Mouse (Mus musculus) megakaryocyte-erythroid progenitor cell, adult 5-6 weeks (primary cell): ENCODE results near the gene Nckap5l. TPM values are rescaled to one million over a fixed set of nuclear protein-coding genes. Genes with fewer than 3 reads are reported as not detected.

Experiments
- ATAC-seq: replicated peaks from 2 replicates; pipeline ENCODE4 v1.8.0; 2016; ENCODE audit warnings: mild to moderate bottlenecking, inconsistent platforms; ENCODE audit not compliant: severe bottlenecking, poor library complexity, low FRiP score, low TSS enrichment
- total RNA-seq, 2 experiments: library from RNA; stranded (forward) in 1 of 2; stranded (reverse) in 1 of 2; fragments of 200-1000, 215-1000 nt in 1 of 2; fragments of >200 nt in 1 of 2; fragmentation: Nextera tagmentation in 1 of 2; gene quantifications; 2 replicates each; pipeline ENCODE4 v1.2.3; 2014 to 2017

Gene Nckap5l
- total RNA-seq, 2 experiments from 2014 or later = 0.52 to 16.0 TPM

DNA sequence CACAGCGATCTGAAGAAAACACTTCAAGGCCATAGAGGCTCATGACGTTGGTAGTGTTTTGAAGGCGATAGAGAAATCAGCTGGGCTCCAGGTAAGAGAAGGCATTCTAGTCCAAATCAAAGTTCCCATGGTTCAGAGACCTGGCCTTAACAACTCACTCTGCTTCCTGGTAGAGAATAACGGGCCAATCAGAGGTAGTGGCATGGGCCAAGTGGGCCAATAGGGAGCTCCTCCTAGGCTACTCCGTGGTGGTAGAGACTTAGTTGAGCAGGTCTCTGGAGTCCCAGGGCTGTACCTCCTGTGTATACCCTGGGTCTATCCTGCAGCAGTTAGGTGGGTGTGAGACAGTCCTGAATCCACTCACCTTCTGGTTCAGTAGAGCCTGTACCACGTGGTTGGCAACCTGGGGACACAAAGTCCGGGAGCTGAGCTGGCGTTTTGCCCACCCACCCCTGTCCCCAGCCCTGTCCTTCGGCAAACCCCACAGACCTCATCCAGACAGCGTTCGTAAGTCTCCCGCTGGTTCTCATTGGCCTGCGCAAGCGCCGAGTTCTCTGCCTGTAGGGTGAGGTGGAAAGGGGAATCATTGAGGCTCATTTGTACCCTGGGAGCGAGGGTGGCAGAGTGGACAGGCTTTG is 24.3 kb downstream of the Nckap5l start:
- no peak for ATAC-seq

DNA sequence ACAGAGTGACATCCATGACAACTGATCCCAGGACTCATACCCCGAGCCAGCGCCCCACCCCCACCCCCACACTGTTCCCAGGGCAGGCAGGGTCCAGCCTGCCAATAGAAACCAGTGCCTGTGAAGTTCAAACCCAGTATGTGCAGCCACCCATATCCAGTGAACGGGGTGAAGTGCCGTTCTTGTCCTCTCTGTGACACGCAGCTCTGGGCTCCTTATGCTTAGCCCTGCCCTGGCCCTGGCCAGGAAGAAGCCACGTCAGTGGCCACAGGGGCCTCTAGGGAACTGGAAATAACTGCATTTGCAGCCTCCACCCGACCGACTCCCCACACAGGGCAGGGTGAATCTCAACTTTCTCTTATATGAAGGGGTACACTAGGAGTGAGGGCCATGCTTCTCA is 25.6 kb downstream of the Nckap5l start:
- no peak for ATAC-seq

DNA sequence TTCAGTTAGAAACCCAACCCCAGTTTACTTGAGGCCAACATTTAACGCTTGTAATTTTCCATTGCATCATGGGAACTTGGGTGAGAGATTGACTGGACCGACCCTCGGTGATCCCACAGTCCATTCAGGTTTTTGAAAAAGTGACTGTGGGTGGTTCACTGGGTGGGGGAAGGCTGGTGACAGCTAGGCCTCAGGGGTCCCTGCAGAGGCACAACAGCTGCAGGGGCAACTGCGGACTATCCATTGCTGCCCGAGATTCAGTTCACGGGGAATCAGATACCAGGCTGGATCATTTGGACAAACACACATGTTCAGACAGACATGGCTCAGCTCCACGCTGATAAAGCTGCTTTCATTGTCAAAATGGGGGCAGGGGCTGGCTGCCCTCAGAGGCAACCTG is 26.0 kb downstream of the Nckap5l start:
- ATAC-seq = no peak

DNA sequence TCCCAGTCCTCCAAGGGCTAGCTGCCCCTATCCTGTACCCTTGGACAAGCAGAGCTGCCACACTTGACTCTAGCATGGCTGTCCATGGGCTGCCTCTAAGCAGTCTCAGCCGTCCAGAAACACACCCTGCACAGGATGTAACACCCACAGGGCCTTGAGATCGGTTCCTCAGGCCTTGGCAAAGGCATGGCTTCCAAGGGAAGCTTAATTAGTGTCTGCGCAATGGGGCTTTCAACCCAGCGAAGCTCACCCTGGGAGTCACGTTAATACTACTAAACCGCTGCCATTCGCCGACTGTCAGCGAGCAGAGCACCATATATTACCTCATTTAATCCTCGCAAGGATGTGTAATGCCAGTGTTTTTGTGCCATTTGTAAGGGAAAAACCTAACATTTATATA is 26.5 kb downstream of the Nckap5l start:
- ATAC-seq = no peak

DNA sequence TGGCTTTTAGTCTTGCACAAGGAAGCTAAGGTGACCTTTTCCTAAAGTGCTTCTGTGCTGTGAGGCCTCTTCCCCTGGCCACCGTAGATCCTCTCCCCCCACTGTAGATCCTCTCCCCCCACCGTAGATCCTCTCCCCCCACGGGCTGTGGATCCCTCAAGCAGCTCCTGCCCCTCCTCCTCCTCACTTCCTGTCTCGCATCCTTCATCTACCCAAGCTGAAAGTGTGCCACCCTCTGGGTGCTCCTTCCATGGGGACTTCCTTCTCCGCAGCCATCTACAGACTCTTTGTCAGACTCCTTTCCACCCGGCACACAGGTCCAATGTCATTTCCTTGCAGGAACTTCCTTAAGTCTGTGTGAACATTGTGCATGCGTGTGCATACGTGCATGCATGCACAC is 27.2 kb downstream of the Nckap5l start:
- no peak for ATAC-seq

DNA sequence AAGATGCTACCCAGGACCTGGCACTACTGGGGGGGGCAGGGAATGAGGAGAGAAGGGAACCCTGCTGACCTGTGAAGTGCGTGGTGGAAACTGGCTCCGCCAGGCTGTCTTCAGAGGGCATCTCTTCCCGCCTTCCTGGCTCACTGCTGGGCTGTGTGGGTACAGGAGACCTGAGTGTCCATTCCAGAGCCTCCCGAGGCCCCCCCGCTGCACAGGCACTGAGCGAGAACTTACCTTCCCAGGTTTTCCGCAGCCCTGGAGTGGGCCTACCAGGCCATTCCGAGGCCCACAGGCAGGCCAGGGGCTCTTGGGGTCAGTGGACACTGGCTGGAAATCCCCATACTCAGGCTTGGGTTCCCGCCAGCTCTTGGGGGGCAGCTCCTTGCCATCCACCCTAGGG is 33.7 kb downstream of the Nckap5l start:
- ATAC-seq = no peak

DNA sequence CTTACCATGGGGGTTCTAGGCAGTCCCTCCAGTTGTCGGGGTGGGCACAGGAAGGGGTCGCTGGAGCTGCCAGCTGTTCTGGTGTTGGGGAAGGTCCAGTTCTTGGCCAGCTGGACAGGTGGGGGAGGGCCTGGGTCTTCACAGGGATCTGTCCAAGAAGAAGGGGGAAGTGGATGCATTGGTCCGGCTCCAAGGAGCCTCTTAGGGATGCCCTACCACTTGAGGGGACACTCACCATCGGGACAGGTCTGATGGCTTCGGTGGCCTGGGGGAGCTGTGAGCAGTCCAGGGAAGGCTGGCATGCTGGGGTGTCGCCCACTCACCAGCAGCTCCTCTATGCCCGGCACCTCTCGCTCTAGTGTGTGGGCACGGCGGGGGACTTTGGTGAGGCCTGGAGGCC is 34.4 kb downstream of the Nckap5l start:
- ATAC-seq = no peak

DNA sequence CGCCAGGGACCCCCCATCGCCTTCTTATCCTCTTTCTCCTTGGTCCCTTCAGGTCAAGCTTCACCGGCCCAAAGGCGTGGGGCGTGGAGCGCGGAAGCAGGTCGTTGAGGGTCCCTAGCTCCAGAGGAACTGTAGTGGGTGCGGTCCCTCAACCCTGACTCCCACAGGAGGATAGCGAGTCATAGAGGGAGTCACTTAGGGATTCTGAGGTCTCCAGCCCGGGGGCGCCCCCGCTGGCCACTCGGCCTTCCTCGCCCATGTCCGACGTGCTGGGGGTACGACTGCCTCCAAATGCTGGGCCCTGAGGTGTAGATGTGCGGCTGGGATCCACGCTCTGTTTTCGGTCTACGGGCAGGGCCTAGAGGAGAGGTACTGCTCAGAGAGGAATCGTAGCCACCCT is 35.0 kb downstream of the Nckap5l start:
- no peak for ATAC-seq

DNA sequence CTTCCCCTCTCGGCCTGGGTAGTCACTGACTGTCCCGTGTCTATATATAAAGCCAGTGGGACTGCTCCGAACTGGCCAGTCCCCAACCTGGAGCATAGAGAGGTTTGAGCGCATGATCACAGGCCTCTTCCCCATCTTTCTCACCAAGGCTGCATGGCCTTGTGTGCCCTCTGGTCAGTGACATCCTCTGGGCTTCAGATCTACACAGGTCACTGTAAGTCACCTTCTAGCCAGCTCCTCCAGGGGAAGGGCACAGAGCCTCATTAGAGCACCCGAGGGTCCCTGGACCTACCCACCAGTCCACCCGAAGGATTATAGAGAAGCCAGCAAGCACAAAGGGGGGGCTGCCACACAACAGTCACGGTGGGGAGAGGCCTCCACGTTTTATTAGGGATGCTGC is 35.9 kb downstream of the Nckap5l start:
- no peak for ATAC-seq

DNA sequence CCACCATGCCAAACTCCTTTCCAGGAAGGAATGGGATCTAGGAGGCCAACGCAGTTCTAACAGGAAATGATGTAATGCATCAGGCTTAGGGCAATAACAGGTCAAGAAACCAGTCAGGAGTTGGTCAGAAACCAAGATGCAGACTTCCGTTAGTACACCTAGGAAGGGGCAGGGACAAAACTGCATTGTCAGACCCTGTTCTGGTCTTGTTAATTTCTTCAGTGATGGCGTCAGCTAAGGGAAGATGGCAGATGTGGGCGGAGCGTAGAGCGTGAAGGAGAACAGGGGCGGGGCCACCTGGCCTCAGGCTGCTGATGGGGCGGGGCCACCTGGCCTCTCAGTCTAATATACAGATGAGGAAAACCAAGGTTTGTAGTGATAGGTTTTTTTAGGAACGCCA is 36.4 kb downstream of the Nckap5l start:
- ATAC-seq = peak; percentile 39; the same call in 1 of the 2 replicates

DNA sequence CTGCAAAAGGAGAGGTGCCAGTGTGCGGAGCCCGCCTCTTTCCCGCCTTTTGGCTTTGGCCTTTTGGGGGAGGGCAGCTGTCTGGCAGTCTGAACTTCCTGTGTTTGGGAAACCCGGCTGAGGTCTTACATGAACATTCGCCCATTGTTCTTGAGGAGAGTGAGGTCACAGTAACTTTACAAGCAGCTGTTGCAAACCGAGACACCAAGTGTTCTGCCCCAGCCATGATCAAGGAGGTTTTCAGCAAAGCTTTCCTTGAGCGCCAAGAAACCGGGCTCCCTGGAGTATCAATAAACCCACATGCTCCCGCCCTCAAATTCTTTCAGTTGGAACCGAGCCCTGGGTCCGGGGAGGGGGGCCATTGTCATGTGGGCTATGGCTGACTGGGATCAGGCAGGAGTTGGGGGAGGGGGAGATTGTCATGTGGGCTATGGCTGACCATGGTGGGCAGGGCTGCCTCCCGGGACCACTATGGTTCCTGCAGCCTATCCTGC is 37.0 kb downstream of the Nckap5l start:
- ATAC-seq = no peak

DNA sequence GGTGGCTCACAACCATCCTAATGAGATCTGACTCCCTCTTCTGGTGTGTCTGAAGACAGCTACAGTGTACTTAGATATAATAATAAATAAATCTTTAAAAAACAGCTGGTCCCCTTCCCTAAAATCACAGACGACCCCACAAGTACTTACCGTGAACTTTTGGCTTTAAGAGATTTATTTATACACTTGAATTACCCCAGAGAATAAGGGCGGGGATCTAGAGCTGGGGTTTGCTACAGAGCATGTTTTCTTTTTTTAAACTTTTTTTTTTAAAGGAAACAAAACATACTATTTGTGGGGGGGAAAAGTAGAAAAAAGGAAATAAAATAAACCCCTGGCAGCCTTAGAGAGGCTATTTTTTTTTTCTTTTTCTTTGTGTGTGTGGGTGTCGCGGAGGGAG is 37.4 kb downstream of the Nckap5l start:
- no peak for ATAC-seq

DNA sequence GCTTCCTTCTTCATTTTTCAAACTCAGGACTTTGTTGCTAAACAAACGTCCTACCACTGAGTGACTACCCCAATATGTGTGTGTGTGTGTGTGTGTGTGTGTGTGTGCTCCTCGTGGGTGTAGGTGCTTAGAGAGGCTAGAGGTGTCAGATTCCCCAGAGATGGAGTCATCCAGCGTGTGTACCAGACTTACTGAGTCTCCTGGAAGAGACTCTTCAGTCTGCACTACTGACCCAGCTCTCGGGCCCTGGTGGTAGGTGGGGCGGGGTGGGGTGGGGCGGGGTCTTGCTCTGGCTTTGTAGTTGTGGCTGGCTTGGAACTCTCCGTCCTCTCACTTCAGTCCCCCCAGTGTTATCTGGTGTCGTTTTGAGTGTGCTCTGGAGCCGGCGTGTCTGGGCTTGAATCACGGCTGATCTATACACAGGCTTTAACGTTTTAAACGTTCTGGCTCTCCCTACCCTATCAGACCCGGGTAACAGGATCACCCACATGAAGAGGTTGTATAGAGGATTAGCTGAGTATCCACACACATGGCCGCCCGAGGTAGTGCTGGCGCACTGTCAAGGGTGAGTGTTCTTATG is 39.8 kb downstream of the Nckap5l start:
- no peak for ATAC-seq

DNA sequence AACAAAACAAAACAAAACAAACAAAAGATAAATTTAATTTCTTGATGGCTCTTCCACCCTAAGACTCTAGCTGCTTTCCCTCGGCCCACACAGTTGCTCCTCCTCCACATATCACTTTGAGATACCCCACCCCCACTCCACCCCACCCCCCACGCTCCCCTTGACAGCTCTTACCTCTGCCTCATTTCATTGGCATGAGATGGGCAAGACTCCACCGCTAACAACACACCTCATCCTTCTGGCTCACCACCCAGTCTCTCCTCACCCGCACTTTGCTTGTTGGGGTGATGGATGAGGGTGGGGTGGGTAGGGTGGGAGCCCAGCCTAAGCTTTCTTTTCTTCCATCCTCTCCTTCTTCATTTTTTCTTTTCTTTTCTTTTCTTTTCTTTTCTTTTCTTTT is 40.6 kb downstream of the Nckap5l start:
- no peak for ATAC-seq

DNA sequence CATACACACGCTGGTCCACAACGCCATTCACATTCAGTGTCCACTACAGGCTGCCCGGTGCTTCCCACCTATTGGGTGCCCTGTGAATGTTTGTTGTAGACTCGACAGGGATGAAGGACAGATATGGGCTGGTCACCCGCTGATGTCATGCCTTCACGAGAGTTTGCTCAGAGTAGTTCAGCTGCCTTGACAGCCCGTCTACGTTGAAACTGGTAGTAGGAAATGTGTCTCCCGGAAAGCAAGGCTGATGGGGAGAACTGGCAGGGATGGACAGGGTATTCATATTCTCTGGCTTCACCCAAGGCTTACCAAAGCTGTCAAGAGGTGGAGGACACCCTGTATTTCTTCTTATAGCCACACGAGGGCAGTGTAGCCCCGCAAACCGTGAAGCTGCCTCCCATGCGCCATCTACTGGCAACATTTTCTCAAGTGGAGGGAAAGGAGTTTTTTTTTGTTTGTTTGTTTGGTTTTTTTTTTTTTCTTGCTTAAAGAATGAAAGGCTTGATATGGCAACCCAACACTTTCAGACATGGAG is 41.1 kb downstream of the Nckap5l start:
- peak; percentile 52 for ATAC-seq

DNA sequence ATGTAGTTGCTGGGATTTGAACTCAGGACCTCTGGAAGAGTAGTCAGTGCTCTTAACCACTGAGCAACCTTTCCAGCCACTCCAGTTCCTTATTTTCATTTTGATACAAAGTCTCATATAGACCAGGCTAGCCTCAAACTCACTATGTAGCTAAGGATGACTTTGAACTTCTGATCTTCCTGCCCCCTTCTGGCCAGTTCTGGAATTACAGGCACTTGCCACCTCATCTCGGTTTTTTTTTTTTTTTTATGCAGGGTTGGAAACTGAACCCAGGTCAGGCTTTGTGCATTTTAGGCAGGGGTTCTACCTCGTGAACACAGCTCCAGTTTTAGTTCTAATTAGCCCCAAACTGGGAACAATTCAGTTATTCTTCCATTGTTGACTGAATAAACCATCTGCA is 41.8 kb downstream of the Nckap5l start:
- no peak for ATAC-seq

DNA sequence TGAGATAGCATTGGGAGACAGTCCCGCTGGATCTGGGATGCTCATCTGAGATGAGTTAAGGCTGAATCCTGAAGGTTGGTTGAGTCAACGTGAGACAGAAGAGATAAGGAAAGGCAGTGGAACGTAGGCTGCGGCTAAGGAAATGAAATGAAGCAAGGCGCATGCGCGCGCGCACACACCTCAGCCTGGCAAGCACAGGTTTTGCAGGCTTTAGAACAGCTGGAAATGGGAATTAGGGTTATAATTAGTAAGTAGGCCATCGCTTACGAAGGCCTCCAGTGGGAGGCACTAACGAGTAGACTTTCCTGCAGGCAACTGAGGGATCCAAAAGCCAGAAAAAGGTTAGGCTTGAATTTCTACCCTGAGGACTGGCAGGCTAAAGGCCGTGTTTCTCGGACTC is 45.8 kb downstream of the Nckap5l start:
- ATAC-seq = no peak

DNA sequence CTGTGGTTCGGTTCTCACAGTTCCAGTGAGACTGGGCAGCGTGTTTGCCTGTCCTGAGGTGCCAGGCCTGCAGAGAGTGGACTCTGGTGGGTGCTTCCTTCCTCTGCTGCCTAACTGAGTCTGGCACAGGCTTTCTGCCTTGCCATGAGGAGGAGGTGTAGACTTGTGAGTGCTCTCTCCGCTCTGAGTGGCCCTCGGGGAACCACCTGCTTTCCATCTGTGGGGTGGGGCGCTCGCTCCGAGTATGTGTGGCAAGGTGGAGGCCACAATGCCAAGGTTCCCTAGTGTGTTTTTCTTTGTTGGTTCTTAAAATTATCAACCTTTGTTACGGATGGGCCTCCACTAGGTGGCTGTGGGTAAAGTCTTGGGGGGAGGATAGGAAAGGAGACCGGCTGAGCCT is 48.7 kb downstream of the Nckap5l start:
- ATAC-seq = no peak

DNA sequence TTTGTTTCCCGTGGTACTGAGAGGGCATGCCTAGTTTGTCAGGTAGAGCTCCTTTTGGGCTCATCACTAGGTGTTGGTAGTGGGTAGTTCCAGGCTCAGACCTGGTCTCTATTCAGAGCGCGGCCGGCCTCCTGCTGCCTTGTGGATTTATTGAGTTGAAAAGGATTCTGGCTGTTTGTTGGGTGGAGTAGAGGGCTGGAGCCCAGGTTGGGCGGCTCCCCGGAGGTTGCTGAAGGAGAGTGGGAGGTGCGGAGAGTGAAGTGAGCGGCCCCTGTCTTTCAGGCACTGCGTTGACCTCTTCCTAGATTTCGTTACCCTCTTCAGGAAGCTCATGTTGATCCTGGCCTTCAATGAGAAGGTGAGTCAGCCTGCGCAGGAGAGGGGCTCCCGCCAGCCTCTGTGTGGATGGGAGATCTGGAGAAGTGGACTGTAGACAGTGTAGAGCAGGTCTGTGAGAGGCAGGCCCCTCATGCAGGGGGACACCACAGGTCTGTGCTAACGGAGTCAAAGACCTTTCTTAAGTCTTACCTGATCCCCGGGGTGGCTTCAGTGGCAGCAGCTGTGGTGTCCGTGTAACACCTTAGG is 50.5 kb downstream of the Nckap5l start:
- no peak for ATAC-seq

DNA sequence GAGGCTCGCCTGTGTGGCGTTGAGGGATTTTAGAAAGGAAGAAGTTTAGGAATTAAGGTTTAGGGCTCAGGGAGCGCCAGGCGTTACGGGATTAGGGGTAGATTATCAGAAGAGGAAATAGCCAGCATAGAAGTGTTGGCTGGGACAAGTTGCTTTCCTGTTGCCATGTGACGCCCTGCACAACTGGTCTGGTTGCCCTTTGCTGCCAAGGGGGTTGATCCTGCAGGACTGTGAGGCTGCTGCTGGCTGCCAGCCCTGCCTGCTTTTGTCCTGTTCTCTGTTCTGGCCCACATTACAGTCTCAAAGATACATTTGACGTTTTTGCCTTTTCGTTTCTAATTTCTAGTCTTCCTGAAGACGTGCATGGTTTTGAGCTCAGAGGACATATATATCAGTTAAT is 52.4 kb downstream of the Nckap5l start:
- ATAC-seq = no peak
